Mouse (Mus musculus): Measurements from ENCODE around the gene Cacna1g.
A peak's percentile ranks its signal among the peaks of the same experiment; 100 is the strongest.
"Not testable (repeated sequence)": the region's sequence is repeated elsewhere in the genome, so short reads cannot be mapped to it uniquely, and the experiment has no call there.

The Cacna1g gene

DNA sequence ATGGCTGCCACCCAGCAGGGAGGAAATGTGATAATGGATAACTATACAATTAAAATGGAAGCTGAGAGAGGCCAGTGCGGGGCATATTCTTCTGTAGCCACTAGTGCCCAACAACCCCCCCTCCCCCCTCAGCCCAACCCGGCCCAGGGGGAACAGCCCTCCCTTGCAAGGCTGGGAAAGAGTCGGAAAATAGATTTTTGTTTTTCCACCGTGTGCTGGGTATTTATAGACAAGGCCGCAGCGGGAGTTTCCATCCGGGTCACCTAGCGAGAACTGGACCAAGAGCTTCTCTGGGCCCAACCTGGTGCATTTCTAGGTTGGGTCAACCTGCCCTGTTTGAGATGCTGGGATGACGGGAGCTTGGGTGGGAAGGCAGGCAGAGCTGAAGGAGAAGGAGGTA is 32.2 kb downstream of the Cacna1g start:
- no peak for DNase-seq

DNA sequence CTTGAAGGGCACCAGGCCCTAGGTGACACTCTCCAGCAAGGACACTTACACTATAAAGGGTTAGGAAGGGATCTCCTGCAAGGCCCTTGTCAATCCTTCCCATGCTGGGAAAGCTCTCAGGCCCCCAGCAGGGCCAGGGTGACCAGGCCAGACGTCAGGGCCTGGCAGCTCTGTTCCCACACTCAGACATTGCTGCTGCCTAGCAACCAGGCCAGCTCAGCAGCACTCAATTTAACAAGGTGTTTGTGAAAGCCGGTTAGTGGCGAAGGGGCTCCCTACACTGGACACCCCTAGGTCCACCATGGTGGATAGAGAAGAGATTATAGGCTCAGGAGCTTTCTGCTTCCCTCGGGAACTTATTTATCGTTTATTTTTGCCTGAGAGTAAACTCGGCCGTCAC is 32.9 kb downstream of the Cacna1g start:
- no peak for DNase-seq

DNA sequence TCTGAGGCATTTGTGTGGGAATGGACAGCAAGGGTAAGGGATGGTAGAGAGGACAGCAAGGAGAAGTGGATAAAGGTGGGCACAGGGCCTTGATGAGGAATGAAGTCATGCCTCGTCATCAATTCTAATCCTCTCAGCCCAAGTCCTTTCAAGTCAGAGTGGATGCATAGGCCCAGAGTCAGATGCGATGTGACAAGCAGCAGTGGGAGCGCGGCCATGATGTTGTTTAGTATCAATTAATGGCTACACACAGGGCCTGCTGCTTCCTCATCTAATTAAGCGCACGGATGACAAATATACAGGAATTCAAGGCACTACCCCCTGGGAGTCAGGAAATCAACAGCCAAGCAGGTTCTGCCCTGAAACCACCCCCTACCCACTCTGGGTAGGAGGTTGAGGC is 33.6 kb downstream of the Cacna1g start:
- no peak for DNase-seq

DNA sequence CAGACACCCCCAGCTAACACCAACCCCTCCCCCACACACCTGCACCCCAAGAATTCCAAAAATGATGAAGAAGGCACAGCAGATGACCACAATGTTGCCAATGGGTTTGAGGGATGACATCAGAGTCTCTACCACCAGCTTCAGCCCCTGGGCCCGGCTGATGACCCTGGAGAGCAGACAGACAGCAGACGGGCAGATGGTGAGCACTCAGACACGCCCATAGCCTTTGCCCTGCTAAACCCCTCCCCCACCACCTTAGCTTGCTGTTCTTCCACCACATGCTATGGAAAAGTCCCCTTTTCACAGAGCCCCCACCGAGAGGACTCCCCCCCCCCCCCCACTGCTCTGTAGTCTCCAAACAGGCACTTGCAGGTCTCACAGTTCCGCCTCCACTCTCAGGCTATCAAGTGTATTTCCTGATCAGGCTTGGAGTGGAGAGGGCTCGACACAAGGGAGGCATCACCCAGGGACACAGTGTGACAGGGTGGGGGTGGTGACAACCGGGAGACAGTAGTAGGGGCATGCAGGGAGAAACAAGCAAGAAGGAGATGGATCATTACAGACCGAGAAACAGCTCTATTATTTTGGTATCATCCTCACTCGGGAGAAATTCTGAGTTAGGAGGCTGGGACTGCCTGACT is 44.9 kb downstream of the Cacna1g start:
- DNase-seq: peak; percentile 47

DNA sequence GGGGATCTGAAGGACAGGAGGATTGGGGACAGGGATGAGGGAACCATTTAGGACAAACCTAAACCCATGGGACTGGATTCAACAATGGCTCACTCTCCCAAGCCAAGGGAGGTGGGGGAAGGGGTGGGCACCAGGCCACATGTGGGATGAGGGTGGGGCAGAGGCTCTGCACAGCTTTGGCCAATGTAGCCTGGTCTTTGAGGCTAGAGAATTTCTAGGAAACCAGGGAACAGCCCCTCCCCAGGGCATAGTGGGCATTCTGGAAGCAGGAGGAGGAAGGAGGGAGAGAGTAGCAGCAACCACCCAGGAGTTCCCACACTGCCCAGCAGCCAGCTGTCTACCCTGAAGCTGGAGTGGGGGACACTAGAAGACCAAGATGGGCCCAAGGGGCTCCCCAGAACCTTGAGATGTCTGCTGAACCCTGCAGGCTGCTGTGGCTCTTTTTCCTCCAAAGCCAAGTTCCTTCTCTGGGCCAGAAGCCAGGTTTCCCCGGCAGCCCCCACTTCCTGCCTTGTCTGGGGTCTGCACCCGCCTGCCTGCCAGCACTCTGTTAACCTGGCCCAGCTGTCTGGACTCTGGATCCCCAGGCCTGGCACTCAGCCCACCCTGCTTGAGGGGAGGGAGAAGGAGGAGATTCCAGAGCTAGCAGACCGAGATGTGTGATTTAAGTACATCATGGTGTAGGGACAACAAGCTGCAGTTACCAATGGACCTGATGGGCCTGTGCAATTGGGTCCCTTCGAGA is 45.7 kb downstream of the Cacna1g start:
- DNase-seq: peak; percentile 94

DNA sequence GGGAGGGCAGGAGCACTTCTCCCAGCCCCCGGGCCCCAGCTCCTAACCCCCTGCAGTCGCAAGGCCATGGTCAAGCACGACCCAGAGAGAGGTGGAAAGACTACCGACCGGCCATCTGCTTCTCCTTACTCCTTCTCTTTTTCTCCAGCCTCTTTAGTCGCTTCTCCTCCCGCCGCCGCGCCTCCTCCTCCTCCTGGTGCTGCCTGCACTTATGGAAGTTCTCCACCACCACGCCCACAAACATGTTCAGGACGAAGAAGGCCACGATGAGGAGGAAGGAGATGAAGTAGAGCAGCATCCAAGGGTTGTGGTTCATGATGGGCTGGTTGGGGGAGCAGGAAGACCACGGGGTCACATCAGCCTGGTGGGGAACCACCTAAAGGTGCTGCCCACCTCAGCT is 48.3 kb downstream of the Cacna1g start:
- no peak for DNase-seq

DNA sequence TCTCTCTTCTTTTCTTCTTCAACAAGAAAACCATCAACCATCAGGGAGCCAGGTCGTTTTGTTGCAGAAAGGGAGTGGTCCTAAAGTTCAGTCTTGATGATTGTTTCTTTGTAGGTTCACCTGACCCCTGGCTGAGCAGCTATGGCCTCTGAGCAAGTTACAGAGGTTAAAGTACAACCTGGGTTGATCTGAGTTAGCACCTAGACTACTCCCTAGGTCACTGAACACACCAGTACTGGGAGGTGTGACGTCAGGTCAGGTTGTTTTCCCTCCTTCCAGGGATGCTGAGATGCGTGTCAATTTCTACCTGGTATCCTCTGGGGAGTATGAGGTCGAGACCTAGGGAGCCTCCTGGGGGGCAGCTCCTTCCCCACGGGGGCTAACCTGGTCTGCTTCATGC is 48.8 kb downstream of the Cacna1g start:
- peak; percentile 46 for DNase-seq

DNA sequence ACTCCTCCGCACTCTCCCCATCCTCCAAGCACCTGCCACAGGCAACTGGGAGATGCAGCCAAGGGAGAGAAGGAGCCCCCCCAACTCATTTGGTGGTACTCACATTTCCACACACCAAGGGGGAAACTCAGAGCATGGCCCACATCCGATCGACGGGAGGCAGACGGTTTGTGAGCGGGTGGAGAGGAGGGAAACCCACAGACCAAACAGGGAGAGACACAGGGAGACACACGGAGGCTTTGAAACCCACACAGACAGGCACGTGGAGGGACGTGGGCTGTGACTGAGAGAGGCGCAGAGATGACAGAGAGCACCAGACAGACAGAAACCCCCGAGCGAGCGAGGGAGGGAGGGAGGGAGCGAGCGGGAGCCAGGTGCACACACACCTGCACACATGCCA is 49.6 kb downstream of the Cacna1g start:
- DNase-seq: no peak

DNA sequence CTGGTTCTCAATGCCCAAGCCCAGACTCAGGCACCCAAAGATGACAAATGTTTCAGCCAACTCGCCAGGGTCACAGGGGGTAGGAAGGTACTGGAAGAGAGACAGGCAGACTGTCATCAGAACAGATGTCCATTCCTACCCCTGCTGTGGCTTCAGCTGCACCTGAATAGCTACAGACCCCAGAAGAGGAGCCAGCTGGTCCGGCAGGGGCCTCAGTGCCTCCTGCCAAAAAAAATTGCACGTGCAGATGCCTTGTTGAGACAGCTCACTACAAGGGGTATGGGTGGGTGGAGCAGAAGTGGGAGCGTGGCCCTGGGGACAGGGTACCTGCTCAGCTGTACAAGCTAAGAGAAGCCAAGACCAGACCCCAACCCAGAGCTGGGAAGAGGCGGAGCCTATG is 50.1 kb downstream of the Cacna1g start:
- no peak for DNase-seq

DNA sequence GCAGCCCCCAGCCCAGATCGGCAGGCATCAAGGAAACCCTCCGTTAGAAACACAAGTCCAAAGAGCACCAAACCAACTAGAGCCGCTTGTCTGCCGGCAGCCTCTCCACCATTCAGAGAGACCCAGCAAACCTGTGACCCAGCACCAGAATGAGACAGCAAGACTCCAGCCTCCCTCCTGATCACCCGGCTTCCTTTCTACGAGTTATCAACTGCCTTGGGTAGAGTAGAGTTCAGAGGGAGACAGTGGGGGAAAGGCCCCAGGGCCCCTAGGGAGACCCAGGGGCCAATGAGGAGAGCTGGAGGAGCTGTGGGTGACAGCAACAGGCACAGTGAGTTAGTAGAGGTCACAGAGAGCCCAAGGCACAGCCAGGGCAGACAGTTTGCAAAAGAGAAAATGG is 53.0 kb downstream of the Cacna1g start:
- no peak for DNase-seq

DNA sequence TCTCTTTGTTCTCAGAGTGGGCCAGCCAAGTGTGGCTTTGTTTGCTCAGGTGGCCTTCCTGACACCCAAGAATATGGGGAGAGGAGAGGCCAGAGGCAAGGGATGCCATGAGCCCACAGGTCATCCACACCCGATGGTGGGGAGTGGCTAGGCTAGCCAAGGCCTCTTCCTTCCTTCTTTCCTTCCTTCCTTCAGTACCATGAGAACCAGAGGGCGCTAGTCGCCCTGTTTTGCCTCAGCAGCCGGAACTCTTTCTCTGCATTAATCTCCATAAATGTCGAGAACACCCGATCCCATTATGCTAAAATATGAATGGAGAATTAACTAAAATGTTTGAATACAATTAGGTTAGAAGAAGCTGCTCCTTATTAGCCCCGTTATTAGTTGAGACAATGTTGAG is 53.7 kb downstream of the Cacna1g start:
- peak; percentile 69 for DNase-seq

DNA sequence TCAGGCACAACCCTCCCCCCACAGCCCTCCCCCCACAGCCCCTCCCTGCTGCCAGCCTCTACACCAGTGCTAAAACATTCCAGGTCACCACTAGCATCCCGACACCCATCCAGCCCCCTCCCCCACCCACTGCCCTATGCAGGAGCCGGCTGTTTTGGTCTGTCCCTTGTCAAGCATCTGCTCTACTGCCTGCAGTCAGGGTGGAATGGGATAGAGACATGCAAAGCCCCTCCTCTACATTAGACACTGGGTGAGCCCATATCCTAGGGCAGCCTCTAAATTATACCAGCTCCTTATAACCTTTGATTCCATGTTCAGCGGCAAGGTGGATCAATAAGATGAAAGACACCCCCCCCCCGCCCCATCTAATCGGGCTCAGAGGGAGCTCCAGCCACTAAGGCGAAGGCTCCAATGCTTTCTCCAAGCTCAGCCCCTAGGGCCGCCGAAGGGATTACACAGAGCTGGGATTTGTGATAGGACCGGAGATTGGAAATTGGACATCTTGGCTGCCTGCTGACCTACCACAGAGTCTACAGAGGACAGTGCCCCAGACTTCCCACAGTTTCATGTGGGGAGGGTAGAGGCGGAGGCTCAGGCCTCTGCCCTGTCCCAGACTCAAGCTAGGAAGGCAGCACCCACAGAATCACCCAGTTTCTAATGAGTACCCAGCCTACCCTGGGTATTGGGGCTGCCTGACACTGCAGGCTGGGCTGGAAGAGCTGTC is 54.8 kb downstream of the Cacna1g start:
- no peak for DNase-seq

DNA sequence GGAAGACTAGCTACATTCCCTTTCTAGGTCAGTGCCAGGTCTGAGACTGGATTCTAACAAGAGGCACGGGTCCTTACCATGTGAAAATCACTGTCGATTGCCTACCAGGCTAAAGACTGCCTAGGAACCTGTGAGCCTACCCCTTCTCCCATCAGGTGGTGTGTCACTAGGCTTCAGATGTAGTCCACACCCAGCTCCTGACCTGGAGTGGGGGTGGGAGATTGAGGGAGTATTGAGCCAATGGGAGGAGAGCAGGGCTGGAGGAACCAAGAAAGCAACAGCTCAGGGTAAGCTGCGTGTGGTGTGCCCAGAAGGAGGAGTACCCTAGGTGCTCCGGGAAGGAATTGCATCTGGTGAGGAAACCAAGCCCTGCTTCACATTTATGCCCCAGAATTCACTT is 60.0 kb downstream of the Cacna1g start:
- no peak for DNase-seq

DNA sequence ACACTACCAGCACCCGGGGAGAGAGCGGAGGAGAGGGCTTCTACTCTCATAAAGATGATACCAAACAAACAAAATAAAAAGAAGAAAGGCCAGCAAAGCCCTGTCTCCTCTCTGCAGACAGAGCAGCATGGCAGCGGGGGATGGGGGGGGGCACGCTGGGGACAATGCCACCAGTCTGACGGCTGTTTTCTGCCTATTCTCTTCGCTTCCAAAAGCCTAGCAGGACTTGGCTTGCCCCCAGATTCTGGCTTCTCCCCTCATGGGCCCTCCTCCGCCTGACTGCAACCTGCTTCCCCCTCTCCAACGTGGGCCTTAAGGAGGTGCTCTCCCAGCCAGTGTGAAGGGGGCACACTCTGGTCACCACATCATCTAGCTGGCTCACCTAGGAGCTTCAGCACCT is 60.5 kb downstream of the Cacna1g start:
- DNase-seq: no peak

DNA sequence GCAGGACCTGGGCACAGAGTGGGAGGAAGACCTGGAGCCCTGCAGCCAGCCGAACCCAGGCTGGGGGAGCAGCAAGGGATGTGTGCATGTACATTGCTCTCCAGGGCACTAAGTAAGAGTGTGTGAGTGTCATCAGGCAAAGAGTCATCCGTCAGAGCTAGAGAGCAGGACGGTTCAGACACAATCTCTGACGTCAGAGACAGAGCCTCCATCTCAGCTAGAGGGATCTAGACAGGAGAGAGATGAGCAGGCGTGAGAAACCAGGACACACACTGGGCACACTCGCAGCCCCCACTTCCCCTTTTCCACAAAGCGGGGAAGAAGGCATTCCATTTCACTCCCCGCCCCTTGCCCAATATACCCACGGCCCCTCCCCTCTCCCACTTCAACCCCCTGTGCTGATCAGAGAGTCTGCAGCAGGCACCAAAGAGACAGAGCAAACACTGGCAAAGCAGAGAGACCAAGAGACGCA is 61.0 kb downstream of the Cacna1g start:
- no peak for DNase-seq

DNA sequence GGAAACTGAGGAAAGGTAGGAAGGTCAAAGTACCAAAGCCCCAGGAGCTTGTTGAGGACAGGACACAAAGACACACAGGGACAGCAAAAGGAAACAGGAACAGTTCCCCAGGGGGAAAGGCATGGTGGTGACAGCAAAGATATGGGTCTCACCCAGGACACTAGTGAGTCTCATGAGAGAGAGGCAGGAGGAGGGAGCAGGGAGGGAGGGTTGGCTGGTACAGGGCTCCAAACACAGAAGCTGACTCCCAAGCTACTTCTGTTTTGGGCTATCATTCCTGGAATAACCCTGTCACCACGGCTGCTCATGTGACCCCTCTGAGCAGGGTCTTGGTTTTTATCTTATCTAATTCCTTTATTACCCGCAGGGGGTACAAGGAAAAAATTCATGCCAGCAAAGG is 61.4 kb downstream of the Cacna1g start:
- DNase-seq: no peak

DNA sequence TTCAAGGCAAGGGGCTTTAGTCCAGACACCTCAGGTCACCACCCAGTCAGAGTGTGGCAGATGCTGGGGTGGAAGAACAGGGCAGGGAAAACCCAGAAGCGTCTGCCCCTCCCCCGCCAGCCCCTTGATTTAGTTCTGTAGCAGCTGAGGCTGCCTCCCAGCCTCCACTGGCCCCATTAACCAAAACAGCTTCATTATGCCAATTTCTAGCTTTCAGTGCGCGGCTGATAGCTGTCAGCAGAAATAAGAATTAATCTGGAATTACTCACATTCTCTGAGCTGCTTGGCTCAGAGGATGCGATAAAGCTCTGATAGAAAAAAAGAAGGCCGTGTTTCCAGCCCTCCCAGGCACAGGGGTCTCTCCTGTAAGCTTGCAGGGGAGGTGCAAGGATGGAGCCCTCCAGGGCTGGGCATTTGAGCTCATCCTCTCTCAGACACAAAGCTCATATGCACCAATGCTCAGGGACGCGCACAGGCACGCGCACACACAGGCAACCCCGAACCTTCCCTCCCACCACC is 66.1 kb downstream of the Cacna1g start:
- no peak for DNase-seq

DNA sequence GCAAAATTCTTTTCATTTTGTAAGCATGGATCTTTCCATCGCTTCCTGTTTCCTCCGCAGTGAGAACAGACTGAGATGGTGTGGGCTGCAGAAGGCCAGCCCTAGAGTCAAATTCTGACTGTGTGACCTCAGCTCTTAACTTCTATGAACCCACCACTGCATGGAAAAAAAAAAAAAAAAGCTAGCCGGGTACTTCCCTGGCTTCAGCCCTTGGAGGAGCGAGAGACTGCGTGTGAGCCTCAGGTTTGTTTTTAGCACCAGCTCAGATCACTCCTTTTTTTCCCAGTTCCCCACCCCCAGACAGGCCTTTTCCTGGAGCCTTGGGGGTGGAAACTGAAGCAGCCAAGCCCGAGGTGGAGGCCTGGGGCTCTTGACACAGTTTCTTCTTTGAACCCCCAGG is 68.7 kb downstream of the Cacna1g start:
- DNase-seq: no peak

DNA sequence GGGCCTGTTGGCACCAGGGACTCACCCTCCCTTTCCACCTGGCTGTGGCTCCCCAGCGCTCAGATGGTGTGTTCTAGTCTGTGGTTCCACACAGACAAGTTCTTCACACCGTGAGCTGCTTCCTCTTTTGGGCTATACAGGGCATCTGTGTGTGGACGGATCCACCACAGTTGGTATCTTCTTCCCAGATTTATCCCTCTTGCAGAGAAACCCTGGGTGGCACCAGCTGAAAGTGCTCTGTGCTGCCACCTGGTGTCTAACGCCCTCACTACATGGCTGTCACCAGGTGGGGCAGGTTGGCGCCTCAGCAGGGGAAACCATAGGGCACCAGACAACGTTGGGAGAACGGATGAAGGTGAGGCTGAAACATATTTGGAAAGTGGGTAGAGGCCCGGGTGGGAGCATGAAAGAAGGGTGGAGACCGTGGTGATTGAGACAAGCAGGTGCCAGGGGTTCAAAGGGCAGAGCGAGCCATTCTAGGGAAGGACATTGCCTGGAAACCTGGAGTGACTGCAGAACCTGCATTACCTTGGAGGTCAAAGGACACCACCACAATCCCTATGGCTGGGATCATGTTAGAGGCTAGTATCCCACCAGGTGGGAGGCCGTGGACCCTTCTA is 69.2 kb downstream of the Cacna1g start:
- DNase-seq: peak; percentile 87

DNA sequence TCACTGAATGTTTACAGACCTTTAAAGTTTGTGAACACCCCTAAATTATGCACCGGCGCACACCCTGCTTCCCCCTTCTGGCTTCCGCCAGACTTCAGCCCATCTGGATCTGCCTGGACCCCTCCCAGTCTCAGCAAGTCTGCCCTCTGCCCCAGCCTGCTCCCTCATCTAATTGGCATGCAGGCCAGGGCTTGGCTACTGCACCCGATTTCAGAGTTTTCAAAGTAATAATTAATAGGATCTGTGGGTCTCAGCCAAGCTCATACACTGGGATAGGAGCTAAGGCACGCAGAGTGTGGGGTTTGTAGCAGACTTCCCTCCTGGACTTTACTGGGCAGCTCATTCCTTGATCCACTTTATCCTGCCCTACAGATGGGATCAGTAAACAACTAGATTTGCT is 69.8 kb downstream of the Cacna1g start:
- DNase-seq: peak; percentile 85

DNA sequence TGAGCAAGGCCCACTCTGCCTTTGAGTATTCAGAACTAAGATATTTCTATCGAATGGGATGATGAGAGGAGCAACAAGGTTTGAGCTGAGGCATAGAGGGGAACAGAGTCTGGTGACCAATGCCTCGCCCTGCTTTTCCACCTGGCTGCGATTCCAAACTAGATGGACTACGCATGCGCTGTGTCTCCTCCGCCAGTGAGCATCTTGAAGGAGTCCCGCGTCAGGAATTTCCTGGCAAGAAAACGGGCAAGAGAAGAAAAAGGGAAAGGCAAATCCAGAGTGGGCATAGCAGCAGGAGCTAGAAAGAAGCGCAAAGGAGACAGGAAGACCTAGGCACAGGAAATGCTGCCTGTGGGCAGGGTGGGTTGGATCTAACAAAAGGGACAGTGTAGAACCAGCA is 70.2 kb downstream of the Cacna1g start:
- DNase-seq: peak; percentile 46

DNA sequence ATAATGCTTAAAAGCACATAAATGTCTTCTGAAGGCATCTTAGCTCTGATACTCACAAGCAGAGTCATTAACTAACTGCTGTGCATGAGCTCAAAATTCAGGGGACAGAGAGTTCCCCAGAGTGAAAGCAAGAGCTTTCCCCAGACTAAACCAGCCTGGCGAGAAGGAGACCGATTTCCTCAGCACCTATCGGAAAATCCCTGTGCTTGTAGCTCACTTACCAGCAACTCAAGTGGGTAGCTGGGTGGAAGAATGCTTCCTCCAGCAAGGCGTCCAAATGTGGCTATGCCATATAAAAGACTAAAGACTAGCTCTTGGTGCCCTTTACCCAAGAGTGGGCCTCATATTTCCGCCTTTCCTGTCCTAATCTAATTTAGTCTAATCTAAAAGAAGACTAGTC is 71.3 kb downstream of the Cacna1g start:
- no peak for DNase-seq

DNA sequence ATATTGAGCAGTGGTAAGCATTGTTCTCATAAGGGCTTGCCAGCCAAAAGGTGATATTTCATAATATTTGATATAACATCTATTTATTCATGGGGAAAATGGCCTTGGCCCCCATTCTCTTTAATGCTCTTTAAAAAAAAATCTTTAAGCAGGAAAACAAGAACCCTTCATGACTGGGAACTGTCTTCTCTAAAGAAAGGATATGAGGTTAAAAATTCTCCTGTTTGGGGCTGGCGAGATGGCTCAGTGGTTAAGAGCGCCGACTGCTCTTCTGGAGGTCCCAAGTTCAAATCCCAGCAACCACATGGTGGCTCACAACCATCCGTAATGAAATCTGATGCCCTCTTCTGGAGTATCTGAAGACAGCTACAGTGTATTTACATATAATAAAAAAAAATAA is 72.0 kb downstream of the Cacna1g start:
- not testable (repeated sequence) for DNase-seq

Measured in kidney, postnatal 14 days (tissue).